Mouse (Mus musculus) liver, embryonic 14.5 days (tissue): Measurements from ENCODE around the gene Icos. TPM values are rescaled to one million over a fixed set of nuclear protein-coding genes. Genes with fewer than 3 reads are reported as not detected.

ENCODE experiments used
- ATAC-seq: fragments of 200-750 bp; cut with Nextera tagmentation; 2 replicates; pipeline ENCODE4 v1.8.0; 2017; ENCODE audit warnings: moderate number of reproducible peaks, mild to moderate bottlenecking, moderate library complexity; ENCODE audit not compliant: insufficient read depth
- DNase-seq, 3 experiments: peaks; one replicate each; pipeline ENCODE4 v3.0.0-alpha.2; 2012 to 2013; ENCODE audit warnings: low read depth in 3 of 3, low spot score in 3 of 3
- H3K27ac ChIP-seq: fragments of 300-500 bp; sonication (generic); 2 replicates; pipeline ENCODE4 v1.5.1; 2014; ENCODE audit warnings: moderate library complexity, mild to moderate bottlenecking, control low read depth, inconsistent platforms
- H3K27me3 ChIP-seq: fragments of 300-500 bp; sonication (generic); 2 replicates; pipeline ENCODE4 v1.6.1; 2014; ENCODE audit warnings: mild to moderate bottlenecking, low read length, moderate library complexity; ENCODE audit not compliant: control insufficient read depth, insufficient read depth
- H3K36me3 ChIP-seq: fragments of 300-500 bp; sonication (generic); replicated peaks from 2 replicates; pipeline ENCODE4 v1.6.1; 2014; ENCODE audit warnings: low read depth; ENCODE audit not compliant: control insufficient read depth, insufficient read depth
- H3K4me1 ChIP-seq, 2 experiments: fragments of 200-500 bp in 1 of 2; fragments of 300-500 bp in 1 of 2; sonication (generic) in 1 of 2; replicated peaks; 2 replicates each; pipeline ENCODE4 v1.6.1; 2012 to 2014; ENCODE audit warnings: antibody characterized with exemption in 1 of 2, inconsistent platforms in 1 of 2, low read length in 1 of 2; ENCODE audit not compliant: control insufficient read depth in 2 of 2, insufficient read depth in 2 of 2
- H3K4me2 ChIP-seq: fragments of 300-500 bp; sonication (generic); 2 replicates; pipeline ENCODE4 v1.6.1; 2014; ENCODE audit warnings: low read depth, mild to moderate bottlenecking, control low read depth, moderate library complexity
- H3K4me3 ChIP-seq, 2 experiments: fragments of 200-500 bp in 1 of 2; fragments of 300-500 bp in 1 of 2; sonication (generic) in 1 of 2; 2 replicates each; pipeline ENCODE4 v1.5.1; 2012 to 2014; ENCODE audit warnings: low read depth in 2 of 2, low read length in 2 of 2, mild to moderate bottlenecking in 2 of 2, control low read depth in 1 of 2, inconsistent platforms in 1 of 2, moderate library complexity in 1 of 2; ENCODE audit not compliant: insufficient read depth in 1 of 2
- H3K9ac ChIP-seq: fragments of 300-500 bp; sonication (generic); replicated peaks from 2 replicates; pipeline ENCODE4 v1.6.1; 2014; ENCODE audit warnings: mild to moderate bottlenecking, control low read depth, moderate library complexity
- H3K9me3 ChIP-seq: fragments of 300-500 bp; sonication (generic); 2 replicates; pipeline ENCODE4 v1.6.1; 2016; ENCODE audit warnings: low read length, mixed read lengths; ENCODE audit not compliant: control insufficient read depth
- CTCF ChIP-seq: IDR thresholded peaks from 2 replicates; pipeline ENCODE4 v1.5.1; 2016; ENCODE audit warnings: antibody characterized with exemption, low read depth, control low read depth
- EP300 ChIP-seq: IDR thresholded peaks from 2 replicates; pipeline ENCODE4 v1.6.1; 2016; ENCODE audit warnings: antibody characterized with exemption, low read depth
- WGBS: fragments of 180-500 bp; shearing (Covaris S2); extraction: QIAGEN DNeasy Blood & Tissue Kit; methylation state at CpG from one replicate; pipeline ENCODE4 v1.1.7; 2014; ENCODE audit not compliant: insufficient replicate concordance; 5-methylcytosine and 5-hydroxymethylcytosine counted together
- polyA plus RNA-seq, 2 experiments: library from polyadenylated mRNA; depleted of rRNA in 1 of 2; stranded (reverse) in 1 of 2; unstranded in 1 of 2; fragments of >200 nt; fragmentation: Nextera tagmentation in 1 of 2; extraction: Ambion mirVana in 1 of 2; gene quantifications; 2 replicates each; pipeline versions ENCODE4 v1.2.1 to v1.2.3; 2012 to 2014

Gene Icos
- polyA plus RNA-seq, 2 experiments, result 0.41 to 0.50 TPM

GRCm38 (mm10) chr1:60942921-60943320, 34.8 kb upstream of the Icos start:
- DNase-seq (no peak), ATAC-seq (no peak)
- Histone ChIP-seq H3K36me3 (no peaks in the 10 kb centered on the region), H3K4me2 (no peak overlapping the region), H3K9me3 (no peaks in the 10 kb centered on the region), H3K4me1 (no peaks in the 10 kb centered on the region; a peak in 1 of 4 replicates), H3K9ac (no peak overlapping the region), H3K4me3 (no peak overlapping the region), H3K27me3 (no peaks in the 10 kb centered on the region), H3K27ac (no peak overlapping the region)
- 40% methylated on average over 2 of the region's 2 CpGs for WGBS
- TF ChIP-seq EP300 (no peak), CTCF (no peak)

GRCm38 (mm10) chr1:60945633-60946401, 31.9 kb upstream of the Icos start:
- no peak overlapping the region for H3K27ac ChIP-seq
- ATAC-seq, result no peak
- no peak overlapping the region for H3K9ac ChIP-seq
- H3K4me1 ChIP-seq, result no peaks in the 10 kb centered on the region; a peak in 1 of 4 replicates
- no peaks in the 10 kb centered on the region for H3K36me3 ChIP-seq
- H3K4me3 ChIP-seq, result no peak overlapping the region
- no peak overlapping the region for H3K4me2 ChIP-seq
- no peak for DNase-seq
- H3K27me3 ChIP-seq, result no peaks in the 10 kb centered on the region
- WGBS, result 69% methylated on average over 8 of the region's 8 CpGs
- TF ChIP-seq EP300 (no peak), CTCF (no peak)
- no peaks in the 10 kb centered on the region for H3K9me3 ChIP-seq

- H3K9me3 ChIP-seq, result no peaks in the 10 kb centered on the region
- H3K4me1 ChIP-seq, result no peaks in the 10 kb centered on the region; a peak in 1 of 4 replicates
- no peak overlapping the region for H3K9ac ChIP-seq
- H3K4me2 ChIP-seq, result no peak overlapping the region
- no peak overlapping the region for H3K27ac ChIP-seq
- no peak for ATAC-seq
- H3K27me3 ChIP-seq, result no peaks in the 10 kb centered on the region
- 59% methylated on average over 6 of the region's 6 CpGs for WGBS
- no peaks in the 10 kb centered on the region for H3K36me3 ChIP-seq
- H3K4me3 ChIP-seq, result no peak overlapping the region
- no peak for DNase-seq
- TF ChIP-seq EP300 (no peak), CTCF (no peak)
Measured at GRCm38 (mm10) chr1:60948112-60948511, 29.6 kb upstream of the Icos start.

GRCm38 (mm10) chr1:60952958-60953357, 24.8 kb upstream of the Icos start:
- Histone ChIP-seq H3K9ac (no peak overlapping the region), H3K4me3 (no peak overlapping the region), H3K4me2 (no peak overlapping the region), H3K9me3 (no peaks in the 10 kb centered on the region), H3K27me3 (no peaks in the 10 kb centered on the region), H3K27ac (no peak overlapping the region), H3K4me1 (no peaks in the 10 kb centered on the region), H3K36me3 (no peaks in the 10 kb centered on the region)
- no peak for TF ChIP-seq CTCF
- TF ChIP-seq EP300, result no peak
- ATAC-seq (no peak), DNase-seq (no peak)
- 58% methylated on average over 7 of the region's 7 CpGs for WGBS

- no peaks in the 10 kb centered on the region for H3K36me3 ChIP-seq
- no peaks in the 10 kb centered on the region for H3K27me3 ChIP-seq
- no peak overlapping the region for H3K27ac ChIP-seq
- no peak for TF ChIP-seq EP300
- TF ChIP-seq CTCF, result no peak
- H3K4me3 ChIP-seq, result no peak overlapping the region
- no peak overlapping the region for H3K9ac ChIP-seq
- no peaks in the 10 kb centered on the region for H3K9me3 ChIP-seq
- WGBS, result 82% methylated on average over 7 of the region's 7 CpGs
- no peak overlapping the region for H3K4me2 ChIP-seq
- H3K4me1 ChIP-seq, result no peaks in the 10 kb centered on the region
- DNase-seq (no peak), ATAC-seq (no peak)
Measured at GRCm38 (mm10) chr1:60953686-60954085, 24.0 kb upstream of the Icos start.
